Mouse (Mus musculus): ENCODE results near the gene Gfpt2. TPM values are rescaled to one million over a fixed set of nuclear protein-coding genes. Genes with fewer than 3 reads are reported as not detected.

Gfpt2 gene
- polyA plus RNA-seq (2012; rRNA removed) (0.39 TPM in 2 replicates), polyA plus RNA-seq (2014; fragmentation: Nextera tagmentation; extraction: Ambion mirVana) (0.39 and 0.90 TPM in 2 replicates)

GRCm38 (mm10) chr11:49793619-49794341 is at the start of gene Gfpt2:
TSS of gene Gfpt2 (plus strand) at chr11:49794178.
- Histone ChIP-seq H3K9me3 (ENCODE audit: control insufficient read depth, low read length) (no peaks in the 10 kb centered on the region), H3K27me3 (ENCODE audit: control insufficient read depth, insufficient read depth, low read length) (peaks cover 25% of the 10 kb centered on the region), H3K27ac (no peak within 1 kb of the TSS), H3K9ac (replicated peaks) (peak within 1 kb of the TSS; percentile 40), H3K4me3 (ENCODE audit: insufficient read depth in 1 of 2, low read depth in 2 of 2, low read length in 2 of 2) (peak within 1 kb of the TSS; percentile 31 to 51), H3K4me1 (replicated peaks; ENCODE audit: control insufficient read depth in 2 of 2, insufficient read depth in 2 of 2, low read length in 1 of 2) (peaks cover 3 to 6% of the 10 kb centered on the region in 2 experiments; a peak in 2 of 4 replicates), H3K4me2 (ENCODE audit: low read depth) (peak within 1 kb of the TSS; percentile 75), H3K36me3 (replicated peaks; ENCODE audit: control insufficient read depth, insufficient read depth, low read depth) (no peaks in the 10 kb centered on the region)
- ATAC-seq (ENCODE audit: insufficient read depth) (peak; percentile 86), DNase-seq (ENCODE audit: low read depth in 3 of 3, low spot score in 3 of 3) (peak; percentile 22 to 27 (median 26))
- no peak for TF ChIP-seq CTCF (IDR thresholded peaks at IDR 0.05; ENCODE audit: low read depth)
- no peak for TF ChIP-seq EP300 (IDR thresholded peaks at IDR 0.05; ENCODE audit: low read depth)
- 2% methylated on average over 25 of the region's 25 CpGs for WGBS (ENCODE audit: insufficient replicate concordance)

DNA sequence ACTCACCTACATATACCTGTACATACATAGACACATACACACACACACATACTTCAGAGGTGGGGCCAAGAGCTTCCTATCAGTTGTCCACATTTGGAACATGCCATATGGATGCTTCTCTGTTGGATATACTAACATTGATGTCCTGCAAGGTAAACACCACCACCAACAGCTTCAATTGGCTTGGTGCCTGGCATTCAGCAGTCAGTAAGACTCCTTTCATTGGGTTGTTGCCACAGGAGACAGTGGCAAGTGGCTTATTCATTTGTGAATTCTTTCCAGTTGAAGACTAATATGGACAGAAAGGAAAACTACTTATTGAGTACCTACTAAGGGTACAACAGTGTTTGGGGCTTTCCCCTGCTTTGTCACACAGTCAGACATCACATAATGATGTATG is 49.0 kb upstream of the Gfpt2 start:
- no peak for TF ChIP-seq CTCF (IDR thresholded peaks at IDR 0.05; ENCODE audit: low read depth)
- no peak for TF ChIP-seq EP300 (IDR thresholded peaks at IDR 0.05; ENCODE audit: low read depth)
- no peak overlapping the region for H3K9ac ChIP-seq (replicated peaks)
- no peaks in the 10 kb centered on the region for H3K4me1 ChIP-seq (replicated peaks; ENCODE audit: control insufficient read depth in 2 of 2, insufficient read depth in 2 of 2, low read length in 1 of 2)
- H3K36me3 ChIP-seq (replicated peaks; ENCODE audit: control insufficient read depth, insufficient read depth, low read depth): no peaks in the 10 kb centered on the region
- ATAC-seq (ENCODE audit: insufficient read depth): no peak
- H3K27me3 ChIP-seq (ENCODE audit: control insufficient read depth, insufficient read depth, low read length): no peaks in the 10 kb centered on the region
- no peak for DNase-seq (ENCODE audit: low read depth in 3 of 3, low spot score in 3 of 3)
- no peak overlapping the region for H3K4me3 ChIP-seq (ENCODE audit: insufficient read depth in 1 of 2, low read depth in 2 of 2, low read length in 2 of 2)
- no peaks in the 10 kb centered on the region for H3K9me3 ChIP-seq (ENCODE audit: control insufficient read depth, low read length)
- no peak overlapping the region for H3K27ac ChIP-seq
- H3K4me2 ChIP-seq (ENCODE audit: low read depth): no peak overlapping the region

DNA sequence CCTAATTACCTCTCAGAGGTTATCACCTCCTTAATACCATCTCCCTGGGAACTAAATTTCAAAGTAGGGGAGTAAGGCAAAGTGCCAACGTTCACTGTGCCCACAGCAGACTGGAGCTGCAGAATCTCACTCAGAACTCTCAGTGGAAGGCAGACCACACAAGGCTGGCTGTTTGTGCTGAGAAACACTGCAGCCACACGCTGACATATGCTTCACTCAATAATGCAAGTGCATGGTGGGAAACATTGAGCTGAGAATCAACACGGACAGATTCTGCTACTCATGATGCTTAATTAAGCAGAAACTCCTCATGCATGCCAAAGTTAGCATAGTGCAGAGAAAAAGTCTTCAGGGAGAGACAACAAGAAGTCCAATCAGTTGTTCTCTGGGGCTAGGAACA is 48.1 kb upstream of the Gfpt2 start:
- Histone ChIP-seq H3K4me2 (ENCODE audit: low read depth) (no peak overlapping the region), H3K9me3 (ENCODE audit: control insufficient read depth, low read length) (no peaks in the 10 kb centered on the region), H3K4me3 (ENCODE audit: insufficient read depth in 1 of 2, low read depth in 2 of 2, low read length in 2 of 2) (no peak overlapping the region), H3K4me1 (replicated peaks; ENCODE audit: control insufficient read depth in 2 of 2, insufficient read depth in 2 of 2, low read length in 1 of 2) (no peaks in the 10 kb centered on the region), H3K36me3 (replicated peaks; ENCODE audit: control insufficient read depth, insufficient read depth, low read depth) (no peaks in the 10 kb centered on the region), H3K27ac (no peak overlapping the region), H3K27me3 (ENCODE audit: control insufficient read depth, insufficient read depth, low read length) (no peaks in the 10 kb centered on the region), H3K9ac (replicated peaks) (no peak overlapping the region)
- DNase-seq (ENCODE audit: low read depth in 3 of 3, low spot score in 3 of 3): no peak
- ATAC-seq (ENCODE audit: insufficient read depth): no peak
- WGBS (ENCODE audit: insufficient replicate concordance): 51% methylated on average over 3 of the region's 3 CpGs
- TF ChIP-seq EP300 (IDR thresholded peaks at IDR 0.05; ENCODE audit: low read depth): no peak
- no peak for TF ChIP-seq CTCF (IDR thresholded peaks at IDR 0.05; ENCODE audit: low read depth)

- WGBS (ENCODE audit: insufficient replicate concordance): 72% methylated on average over 1 of the region's 1 CpGs
Observed at GRCm38 (mm10) chr11:49746756-49747155, 47.2 kb upstream of the Gfpt2 start.

GRCm38 (mm10) chr11:49754958-49755665 is 38.9 kb upstream of the Gfpt2 start:
- ATAC-seq (ENCODE audit: insufficient read depth) (no peak), DNase-seq (ENCODE audit: low read depth in 3 of 3, low spot score in 3 of 3) (no peak)
- H3K4me2 ChIP-seq (ENCODE audit: low read depth): no peak overlapping the region
- H3K4me1 ChIP-seq (replicated peaks; ENCODE audit: control insufficient read depth in 2 of 2, insufficient read depth in 2 of 2, low read length in 1 of 2): no peaks in the 10 kb centered on the region; a peak in 1 of 4 replicates
- no peak overlapping the region for H3K9ac ChIP-seq (replicated peaks)
- H3K4me3 ChIP-seq (ENCODE audit: insufficient read depth in 1 of 2, low read depth in 2 of 2, low read length in 2 of 2): no peak overlapping the region
- TF ChIP-seq EP300 (IDR thresholded peaks at IDR 0.05; ENCODE audit: low read depth): no peak
- TF ChIP-seq CTCF (IDR thresholded peaks at IDR 0.05; ENCODE audit: low read depth): no peak
- H3K27ac ChIP-seq: no peak overlapping the region
- 38% methylated on average over 12 of the region's 12 CpGs for WGBS (ENCODE audit: insufficient replicate concordance)
- no peaks in the 10 kb centered on the region for H3K9me3 ChIP-seq (ENCODE audit: control insufficient read depth, low read length)
- no peaks in the 10 kb centered on the region for H3K36me3 ChIP-seq (replicated peaks; ENCODE audit: control insufficient read depth, insufficient read depth, low read depth)
- no peaks in the 10 kb centered on the region for H3K27me3 ChIP-seq (ENCODE audit: control insufficient read depth, insufficient read depth, low read length)

More at GRCm38 (mm10) chr11:49746756-49747155, 47.2 kb upstream of the Gfpt2 start:
- Histone ChIP-seq H3K4me1 (replicated peaks; ENCODE audit: control insufficient read depth in 2 of 2, insufficient read depth in 2 of 2, low read length in 1 of 2) (no peaks in the 10 kb centered on the region), H3K27me3 (ENCODE audit: control insufficient read depth, insufficient read depth, low read length) (no peaks in the 10 kb centered on the region), H3K9me3 (ENCODE audit: control insufficient read depth, low read length) (no peaks in the 10 kb centered on the region), H3K27ac (no peak overlapping the region), H3K4me2 (ENCODE audit: low read depth) (no peak overlapping the region), H3K9ac (replicated peaks) (no peak overlapping the region), H3K36me3 (replicated peaks; ENCODE audit: control insufficient read depth, insufficient read depth, low read depth) (no peaks in the 10 kb centered on the region), H3K4me3 (ENCODE audit: insufficient read depth in 1 of 2, low read depth in 2 of 2, low read length in 2 of 2) (no peak overlapping the region)
- TF ChIP-seq EP300 (IDR thresholded peaks at IDR 0.05; ENCODE audit: low read depth) (no peak), CTCF (IDR thresholded peaks at IDR 0.05; ENCODE audit: low read depth) (no peak)
- DNase-seq (ENCODE audit: low read depth in 3 of 3, low spot score in 3 of 3) (no peak), ATAC-seq (ENCODE audit: insufficient read depth) (no peak)
